Comparison of ENCODE assay signal across 32 mouse cellular contexts in the genomic region with DNA sequence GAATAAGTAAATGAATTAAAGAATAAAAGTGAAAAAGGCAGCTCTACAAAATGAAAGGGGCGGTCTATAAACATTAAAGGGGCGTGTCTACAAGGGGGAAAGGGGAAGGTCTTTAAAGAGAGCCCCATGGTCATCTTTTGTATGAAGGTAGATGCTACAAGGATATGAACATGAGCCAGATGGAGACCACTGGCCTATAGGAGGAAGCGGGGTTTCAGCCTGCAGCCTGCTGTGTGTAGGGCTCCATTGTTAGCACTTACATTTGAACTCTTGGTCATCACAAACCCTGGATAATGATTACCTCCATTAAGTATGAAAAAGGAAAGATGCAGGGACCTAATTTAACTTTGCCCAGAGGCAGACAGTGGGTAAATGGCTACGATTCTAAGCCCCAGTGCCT.
"Had no signal": no experiment of that assay in that cellular context is flagged by ENCODE, and none has a peak within 500 bp of the region (broad histone marks: within the 10 kb centered on the region; RNA-seq: fewer than 3 reads in every experiment).

No protein-coding gene starts in this region.

- DNase-seq: heart, adult 18-20 months; heart, adult 2 months; heart, postnatal 10 days; heart, postnatal 14 days; heart, postnatal 36 days; heart, postnatal 4 days; kidney, adult 8-10 months; kidney, postnatal 10 days; kidney, postnatal 14 days; kidney, postnatal 25 days; kidney, postnatal 36 days; layer of hippocampus, adult 9-11 months; layer of hippocampus, postnatal 36 days had no signal

- H3K36me3 ChIP-seq: heart, embryonic 10.5 days; heart, embryonic 12.5 days; heart, embryonic 13.5 days; heart, embryonic 15.5 days; hindbrain, embryonic 10.5 days; hindbrain, embryonic 12.5 days; hindbrain, embryonic 13.5 days; hindbrain, embryonic 15.5 days; intestine, embryonic 15.5 days had no signal

- H3K4me2 ChIP-seq: heart, embryonic 11.5 days; heart, embryonic 12.5 days; heart, embryonic 13.5 days; heart, embryonic 15.5 days; hindbrain, embryonic 12.5 days; hindbrain, embryonic 13.5 days; hindbrain, embryonic 14.5 days; hindbrain, embryonic 15.5 days; intestine, embryonic 15.5 days had no signal

- H3K4me1 ChIP-seq: heart, embryonic 10.5 days; heart, embryonic 12.5 days; heart, embryonic 13.5 days; heart, embryonic 15.5 days; hindbrain, embryonic 10.5 days; hindbrain, embryonic 12.5 days; hindbrain, embryonic 13.5 days; hindbrain, embryonic 15.5 days; intestine, embryonic 15.5 days had no signal

- H3K27ac ChIP-seq: heart, adult 2 months; heart, embryonic 10.5 days; heart, embryonic 13.5 days; heart, embryonic 15.5 days; hindbrain, embryonic 10.5 days; hindbrain, embryonic 12.5 days; hindbrain, embryonic 13.5 days; hindbrain, embryonic 14.5 days; hindbrain, embryonic 15.5 days; hindbrain, postnatal 0 days; intestine, embryonic 15.5 days; kidney, postnatal 0 days; layer of hippocampus, adult 2 months; left cerebral cortex, adult 2 months had no signal

- H3K4me3 ChIP-seq: heart, adult 2 months; heart, embryonic 10.5 days; heart, embryonic 12.5 days; heart, embryonic 13.5 days; heart, embryonic 15.5 days; hindbrain, embryonic 10.5 days; hindbrain, embryonic 12.5 days; hindbrain, embryonic 13.5 days; hindbrain, embryonic 15.5 days; intestine, embryonic 15.5 days; layer of hippocampus, adult 2 months; left cerebral cortex, adult 2 months had no signal

- ATAC-seq: hindbrain, embryonic 16.5 days; hindbrain, postnatal 0 days; inflammation-experienced regulatory T-cells, adult 6 months; intestine, embryonic 15.5 days; intestine, embryonic 16.5 days; intestine, postnatal 0 days had no signal

- H3K9ac ChIP-seq: heart, embryonic 12.5 days; heart, embryonic 13.5 days; heart, embryonic 15.5 days; hindbrain, embryonic 12.5 days; hindbrain, embryonic 13.5 days; hindbrain, embryonic 14.5 days; hindbrain, embryonic 15.5 days; intestine, embryonic 15.5 days had no signal

- H3K9me3 ChIP-seq: heart, embryonic 10.5 days; heart, embryonic 12.5 days; heart, embryonic 15.5 days; hindbrain, embryonic 10.5 days; hindbrain, embryonic 12.5 days; intestine, embryonic 15.5 days had no signal

- H3K27me3 ChIP-seq: heart, embryonic 13.5 days; heart, embryonic 15.5 days; hindbrain, embryonic 12.5 days; hindbrain, embryonic 13.5 days; hindbrain, embryonic 15.5 days; intestine, embryonic 15.5 days had no signal
